Mouse (Mus musculus) fibroblast of lung, adult 2 months (primary cell): ENCODE measurements around the gene Mfsd2b.

ENCODE experiments used
- DNase-seq: peaks from one replicate; pipeline ENCODE4 v3.0.0-alpha.2; 2011; ENCODE audit warnings: low read depth

The Mfsd2b gene

DNA sequence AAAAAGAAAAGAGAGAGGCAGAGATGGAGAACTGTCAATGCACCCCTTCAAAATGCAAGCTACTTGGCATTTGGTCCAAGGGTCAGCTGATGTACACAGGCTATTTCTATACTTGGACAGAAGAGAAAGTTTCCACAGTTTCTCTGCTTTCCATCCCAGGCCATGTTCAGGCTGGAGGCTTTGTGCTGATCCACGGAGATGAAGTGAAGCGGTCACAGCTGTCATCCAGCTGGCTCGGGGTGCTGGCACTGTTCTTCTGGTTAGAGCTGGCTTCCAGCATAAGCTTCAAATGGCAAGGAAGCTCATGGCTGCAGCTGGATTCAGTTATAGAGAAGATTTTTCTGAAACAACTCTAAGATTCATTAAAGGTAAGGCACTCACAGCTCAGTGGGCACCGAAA is 60.5 kb downstream of the Mfsd2b start:
- no peak for DNase-seq
